Mouse (Mus musculus): ENCODE data around the gene Krt79. TPM values are rescaled to one million over a fixed set of nuclear protein-coding genes. Genes with fewer than 3 reads are reported as not detected.
A peak's percentile ranks its signal among the peaks of the same experiment; 100 is the strongest.

The Krt79 gene
- polyA plus RNA-seq, 1 experiment from 2014 or later, result not detected

DNA sequence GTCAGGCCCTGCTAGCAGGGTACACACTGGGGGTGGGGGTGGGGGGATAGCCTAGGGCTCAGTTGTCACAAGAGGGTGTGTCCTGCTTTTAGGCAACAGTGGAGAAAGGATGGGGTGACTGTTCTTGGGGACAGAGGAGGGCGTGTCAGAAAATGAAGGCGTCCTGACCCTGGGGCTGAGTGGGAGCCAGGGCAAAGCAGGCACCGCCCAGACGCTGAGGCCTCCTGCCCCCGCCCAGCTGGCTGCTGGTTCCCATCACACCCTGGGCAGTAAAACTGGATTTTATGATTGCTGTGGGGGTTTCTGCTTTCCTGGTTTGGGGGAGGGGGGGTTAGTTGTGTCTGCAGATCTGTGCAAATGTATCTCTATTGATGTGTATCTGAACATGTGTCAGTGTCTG is 35.9 kb upstream of the Krt79 start:
- peak; percentile 75 for ATAC-seq
- Histone ChIP-seq H3K9ac (ENCODE audit: low read depth, low read length) (peak overlapping the region; percentile 82), H3K27me3 (replicated peaks; ENCODE audit: control insufficient read depth, insufficient read depth, low read length) (no peaks in the 10 kb centered on the region), H3K4me1 (ENCODE audit: control insufficient read depth, insufficient read depth, low read length) (peaks cover 53% of the 10 kb centered on the region), H3K4me3 (ENCODE audit: low read length) (no peak overlapping the region), H3K27ac (ENCODE audit: low read length) (peak overlapping the region; percentile 99), H3K36me3 (ENCODE audit: control insufficient read depth, insufficient read depth, low read length) (no peaks in the 10 kb centered on the region), H3K9me3 (ENCODE audit: control insufficient read depth, low read length) (no peaks in the 10 kb centered on the region), H3K4me2 (ENCODE audit: low read depth, low read length) (no peak overlapping the region; the same call in 1 of the 2 replicates)
- WGBS, result 42% methylated on average over 5 of the region's 5 CpGs

DNA sequence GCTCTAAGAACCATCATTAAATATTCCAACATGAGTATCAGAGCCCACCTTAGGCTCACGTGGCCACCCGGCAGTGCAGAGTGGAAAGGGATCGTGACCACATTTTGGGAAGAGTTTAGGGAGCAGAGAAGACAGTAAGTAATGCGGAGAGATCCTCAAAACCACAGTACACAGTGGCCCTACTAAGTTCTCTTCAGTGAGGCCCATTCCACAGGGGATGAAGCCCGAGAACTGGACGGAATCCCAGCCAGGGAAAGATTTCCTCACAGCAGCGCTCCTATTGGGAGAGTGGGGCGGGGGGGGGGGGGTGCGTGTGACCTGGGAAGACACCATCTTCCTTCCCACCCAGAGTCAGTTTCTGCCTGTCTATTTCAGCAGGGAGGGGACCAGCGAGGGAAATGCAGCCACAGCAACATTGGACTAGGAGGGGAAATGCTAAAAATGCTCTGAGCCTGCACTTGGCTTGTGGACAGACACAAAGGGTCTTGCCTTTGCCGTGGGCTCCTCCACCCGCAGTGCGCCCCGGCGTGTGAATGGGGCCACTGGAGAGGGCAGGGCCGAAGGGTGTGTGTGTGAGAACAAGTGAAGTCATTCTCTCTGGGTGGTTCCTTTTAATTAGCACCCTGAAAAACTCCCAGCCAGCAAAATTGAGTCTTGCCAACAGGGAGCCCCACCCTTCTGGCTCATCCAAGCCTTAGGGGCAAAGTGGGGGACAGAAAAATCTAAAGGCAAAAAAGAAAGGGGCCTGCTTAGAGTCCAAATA is 34.1 kb upstream of the Krt79 start:
- Histone ChIP-seq H3K9ac (ENCODE audit: low read depth, low read length) (no peak overlapping the region), H3K27ac (ENCODE audit: low read length) (peak overlapping the region; percentile 99), H3K9me3 (ENCODE audit: control insufficient read depth, low read length) (no peaks in the 10 kb centered on the region), H3K4me2 (ENCODE audit: low read depth, low read length) (no peak overlapping the region), H3K4me3 (ENCODE audit: low read length) (no peak overlapping the region), H3K36me3 (ENCODE audit: control insufficient read depth, insufficient read depth, low read length) (no peaks in the 10 kb centered on the region), H3K4me1 (ENCODE audit: control insufficient read depth, insufficient read depth, low read length) (peaks cover 50% of the 10 kb centered on the region), H3K27me3 (replicated peaks; ENCODE audit: control insufficient read depth, insufficient read depth, low read length) (no peaks in the 10 kb centered on the region)
- WGBS, result 57% methylated on average over 16 of the region's 16 CpGs
- no peak for ATAC-seq

DNA sequence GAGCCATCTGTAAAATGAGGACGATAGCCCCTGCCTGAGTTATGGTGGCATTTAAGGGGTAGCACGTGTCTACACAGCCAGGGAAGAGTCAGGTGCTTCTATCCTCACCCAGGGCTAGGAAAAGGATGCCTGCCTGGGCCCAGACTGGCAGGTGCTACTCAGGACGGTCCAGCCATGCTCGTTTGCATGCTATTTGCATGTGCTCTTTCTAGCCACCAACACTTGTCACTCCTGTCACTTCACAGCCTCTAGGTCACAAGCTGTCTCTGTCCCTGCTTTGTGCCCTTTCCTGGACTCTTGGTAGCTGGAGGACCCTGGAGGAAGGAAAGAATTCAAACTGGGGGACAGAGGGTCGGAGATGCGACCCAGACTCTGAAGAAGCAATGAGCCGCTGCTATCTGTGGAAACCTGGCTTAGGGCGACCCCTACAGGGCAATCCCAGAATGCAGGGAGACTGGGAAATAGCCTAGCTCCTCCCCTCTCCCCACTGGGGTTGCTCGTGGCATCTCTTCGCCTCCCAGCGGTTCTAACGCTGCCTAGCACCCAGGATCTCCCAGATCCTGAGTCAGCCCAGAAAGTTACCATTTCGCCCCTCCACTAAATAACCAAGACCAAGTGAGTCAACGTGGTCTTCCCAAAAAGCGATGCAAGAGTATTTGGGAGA is 33.4 kb upstream of the Krt79 start:
- H3K4me1 ChIP-seq (ENCODE audit: control insufficient read depth, insufficient read depth, low read length), result peaks cover 46% of the 10 kb centered on the region
- 13% methylated on average over 15 of the region's 15 CpGs for WGBS
- no peak overlapping the region for H3K4me3 ChIP-seq (ENCODE audit: low read length)
- 0 out of 2 replicates have a peak, but pooled peaks have one; percentile 12 for ATAC-seq
- no peaks in the 10 kb centered on the region for H3K36me3 ChIP-seq (ENCODE audit: control insufficient read depth, insufficient read depth, low read length)
- no peaks in the 10 kb centered on the region for H3K27me3 ChIP-seq (replicated peaks; ENCODE audit: control insufficient read depth, insufficient read depth, low read length)
- no peaks in the 10 kb centered on the region for H3K9me3 ChIP-seq (ENCODE audit: control insufficient read depth, low read length)
- no peak overlapping the region for H3K4me2 ChIP-seq (ENCODE audit: low read depth, low read length)
- H3K9ac ChIP-seq (ENCODE audit: low read depth, low read length), result peak overlapping the region; percentile 27; the same call in 1 of the 2 replicates
- H3K27ac ChIP-seq (ENCODE audit: low read length), result no peak overlapping the region

- Histone ChIP-seq H3K27ac (ENCODE audit: low read length) (no peak overlapping the region), H3K9ac (ENCODE audit: low read depth, low read length) (no peak overlapping the region), H3K4me2 (ENCODE audit: low read depth, low read length) (no peak overlapping the region)
These were observed 30.4 kb upstream of the Krt79 start for GRCm38 (mm10) chr15:101970536-101970935.

DNA sequence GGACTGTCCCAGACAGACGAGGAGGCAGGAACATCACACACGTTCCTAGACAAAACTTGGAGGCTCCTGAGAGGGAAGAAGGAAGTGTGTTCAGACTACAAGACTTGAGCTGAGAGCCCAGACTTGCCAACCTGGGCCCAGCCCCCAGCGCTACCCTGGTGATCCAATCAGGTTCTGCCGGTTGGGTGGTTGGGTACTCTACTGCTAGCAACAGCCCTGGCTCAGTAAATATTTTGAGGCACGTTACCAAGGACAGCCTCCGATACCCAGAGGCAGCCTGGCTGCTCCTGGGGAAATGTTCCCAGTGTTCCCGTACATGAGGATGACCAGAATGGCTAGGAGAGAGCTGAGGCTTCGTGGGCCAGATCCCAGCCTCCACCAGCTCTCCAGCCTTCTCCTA is 26.7 kb upstream of the Krt79 start:
- H3K36me3 ChIP-seq (ENCODE audit: control insufficient read depth, insufficient read depth, low read length), result no peaks in the 10 kb centered on the region
- H3K9me3 ChIP-seq (ENCODE audit: control insufficient read depth, low read length), result no peaks in the 10 kb centered on the region
- no peak overlapping the region for H3K9ac ChIP-seq (ENCODE audit: low read depth, low read length)
- no peak overlapping the region for H3K4me3 ChIP-seq (ENCODE audit: low read length)
- no peak overlapping the region for H3K27ac ChIP-seq (ENCODE audit: low read length)
- 71% methylated on average over 8 of the region's 8 CpGs for WGBS
- no peaks in the 10 kb centered on the region for H3K4me1 ChIP-seq (ENCODE audit: control insufficient read depth, insufficient read depth, low read length)
- H3K27me3 ChIP-seq (replicated peaks; ENCODE audit: control insufficient read depth, insufficient read depth, low read length), result no peaks in the 10 kb centered on the region
- ATAC-seq, result peak; percentile 58; the same call in 1 of the 2 replicates
- no peak overlapping the region for H3K4me2 ChIP-seq (ENCODE audit: low read depth, low read length)

More at GRCm38 (mm10) chr15:101970536-101970935, 30.4 kb upstream of the Krt79 start:
- ATAC-seq, result no peak
- Histone ChIP-seq H3K9me3 (ENCODE audit: control insufficient read depth, low read length) (no peaks in the 10 kb centered on the region), H3K4me3 (ENCODE audit: low read length) (no peak overlapping the region), H3K36me3 (ENCODE audit: control insufficient read depth, insufficient read depth, low read length) (no peaks in the 10 kb centered on the region), H3K4me1 (ENCODE audit: control insufficient read depth, insufficient read depth, low read length) (peaks cover 18% of the 10 kb centered on the region; the same call in 1 of the 2 replicates), H3K27me3 (replicated peaks; ENCODE audit: control insufficient read depth, insufficient read depth, low read length) (no peaks in the 10 kb centered on the region)
- whole genome bisulfite sequencing, result 9% methylated on average over 3 of the region's 6 CpGs

DNA sequence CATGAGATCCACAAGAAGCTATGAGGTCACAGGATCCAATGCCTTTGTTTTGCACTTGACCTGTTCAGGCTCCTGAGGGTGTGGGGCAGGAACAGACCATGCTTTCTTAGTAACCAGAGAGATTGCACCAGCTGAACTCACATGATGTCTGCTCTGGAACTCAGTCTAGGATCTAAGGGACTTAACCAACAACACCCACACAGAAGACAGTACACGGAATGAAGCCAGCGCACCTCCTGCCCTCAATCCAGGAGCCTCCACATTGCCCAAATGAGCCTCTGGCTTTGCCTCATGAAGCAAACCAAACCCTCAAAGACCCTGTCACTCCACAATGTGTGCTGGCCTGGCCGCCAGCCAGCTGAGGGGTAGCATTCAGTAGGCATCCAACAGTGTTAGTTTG is 18.8 kb upstream of the Krt79 start:
- no peak overlapping the region for H3K9ac ChIP-seq (ENCODE audit: low read depth, low read length)
- H3K4me3 ChIP-seq (ENCODE audit: low read length), result no peak overlapping the region
- H3K36me3 ChIP-seq (ENCODE audit: control insufficient read depth, insufficient read depth, low read length), result no peaks in the 10 kb centered on the region
- no peaks in the 10 kb centered on the region for H3K9me3 ChIP-seq (ENCODE audit: control insufficient read depth, low read length)
- no peaks in the 10 kb centered on the region for H3K27me3 ChIP-seq (replicated peaks; ENCODE audit: control insufficient read depth, insufficient read depth, low read length)
- H3K4me1 ChIP-seq (ENCODE audit: control insufficient read depth, insufficient read depth, low read length), result no peaks in the 10 kb centered on the region
- no peak overlapping the region for H3K27ac ChIP-seq (ENCODE audit: low read length)
- 82% methylated on average over 3 of the region's 3 CpGs for WGBS
- no peak for ATAC-seq
- no peak overlapping the region for H3K4me2 ChIP-seq (ENCODE audit: low read depth, low read length)

DNA sequence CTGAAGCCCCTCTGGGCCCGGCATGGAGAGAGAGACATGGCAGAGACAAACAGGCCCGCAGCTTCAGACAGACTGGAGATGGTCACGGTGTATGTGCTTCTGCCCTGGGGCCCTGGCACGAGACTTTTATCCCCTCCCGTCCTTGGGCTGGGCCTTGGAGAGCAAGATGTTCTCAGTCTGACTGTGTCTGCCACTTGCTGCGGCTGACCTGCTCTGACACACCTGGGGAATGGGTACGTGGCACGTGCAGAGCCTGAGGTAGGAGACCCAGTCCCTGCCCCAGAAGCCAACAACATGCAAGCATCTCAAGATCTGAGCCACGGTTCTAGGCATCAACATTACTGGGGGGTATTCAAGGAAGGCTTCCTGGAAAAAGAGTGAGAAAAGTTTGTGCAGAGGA is 14.1 kb upstream of the Krt79 start, which contains the start of gene Krt78:
TSS of gene Krt78 (minus strand) at position 101 of the 400 bp plus-strand sequence.
- Histone ChIP-seq H3K4me3 (ENCODE audit: low read length) (no peak within 1 kb of the TSS), H3K4me1 (ENCODE audit: control insufficient read depth, insufficient read depth, low read length) (peaks cover 8% of the 10 kb centered on the region; the same call in 1 of the 2 replicates), H3K9ac (ENCODE audit: low read depth, low read length) (no peak within 1 kb of the TSS), H3K27ac (ENCODE audit: low read length) (no peak within 1 kb of the TSS), H3K36me3 (ENCODE audit: control insufficient read depth, insufficient read depth, low read length) (no peaks in the 10 kb centered on the region), H3K9me3 (ENCODE audit: control insufficient read depth, low read length) (no peaks in the 10 kb centered on the region), H3K27me3 (replicated peaks; ENCODE audit: control insufficient read depth, insufficient read depth, low read length) (no peaks in the 10 kb centered on the region), H3K4me2 (ENCODE audit: low read depth, low read length) (no peak within 1 kb of the TSS)
- no peak for ATAC-seq
- whole genome bisulfite sequencing, result 92% methylated on average over 9 of the region's 9 CpGs

DNA sequence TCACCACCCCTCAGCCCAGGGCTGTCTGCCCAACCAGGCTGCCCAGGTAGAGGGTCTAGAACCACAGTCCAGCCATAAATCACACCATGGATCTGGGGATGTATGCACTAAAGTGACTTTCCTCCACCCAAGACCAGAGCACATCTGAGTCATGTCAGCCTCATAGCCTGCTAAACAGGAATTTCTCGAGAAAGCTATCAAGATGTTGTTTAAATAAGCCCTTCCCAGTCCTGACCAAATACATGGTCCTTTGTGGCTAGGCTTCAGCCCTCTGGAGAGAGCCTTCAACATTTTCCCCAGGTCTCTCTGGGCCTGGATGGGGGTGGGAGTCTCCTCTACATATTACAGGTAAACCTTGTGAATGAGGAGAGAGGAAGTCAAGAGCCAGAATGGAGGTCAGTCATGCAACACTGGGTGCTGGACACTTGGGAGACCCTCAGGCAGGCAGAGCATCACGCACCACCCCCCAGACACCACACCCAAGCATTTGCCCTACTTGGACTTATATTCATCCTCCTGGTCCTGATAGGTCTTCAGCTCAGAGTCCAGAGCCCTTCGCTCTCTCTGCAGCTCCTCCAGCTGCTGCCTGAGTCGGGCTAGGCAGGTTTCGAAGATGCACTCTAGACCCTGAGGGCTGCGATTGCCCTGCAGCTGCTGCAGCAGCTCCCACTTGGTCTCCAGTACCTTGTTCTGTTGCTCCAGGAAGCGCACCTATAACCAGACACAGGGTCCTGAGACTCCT is 12.8 kb upstream of the Krt79 start:
- no peak overlapping the region for H3K9ac ChIP-seq (ENCODE audit: low read depth, low read length)
- H3K27ac ChIP-seq (ENCODE audit: low read length), result no peak overlapping the region

GRCm38 (mm10) chr15:101945430-101945829 is 5.3 kb upstream of the Krt79 start:
- no peaks in the 10 kb centered on the region for H3K27me3 ChIP-seq (replicated peaks; ENCODE audit: control insufficient read depth, insufficient read depth, low read length)
- WGBS, result 93% methylated on average over 1 of the region's 1 CpGs
- no peak for ATAC-seq

More for the DNA sequence above, 12.8 kb upstream of the Krt79 start:
- Histone ChIP-seq H3K36me3 (ENCODE audit: control insufficient read depth, insufficient read depth, low read length) (no peaks in the 10 kb centered on the region), H3K4me3 (ENCODE audit: low read length) (no peak overlapping the region), H3K27me3 (replicated peaks; ENCODE audit: control insufficient read depth, insufficient read depth, low read length) (no peaks in the 10 kb centered on the region), H3K4me2 (ENCODE audit: low read depth, low read length) (no peak overlapping the region), H3K4me1 (ENCODE audit: control insufficient read depth, insufficient read depth, low read length) (peaks cover 8% of the 10 kb centered on the region; the same call in 1 of the 2 replicates), H3K9me3 (ENCODE audit: control insufficient read depth, low read length) (no peaks in the 10 kb centered on the region)
- ATAC-seq, result peak; percentile 23; the same call in 1 of the 2 replicates
- 72% methylated on average over 7 of the region's 7 CpGs for WGBS

More at GRCm38 (mm10) chr15:101945430-101945829, 5.3 kb upstream of the Krt79 start:
- H3K4me3 ChIP-seq (ENCODE audit: low read length), result no peak overlapping the region
- no peak overlapping the region for H3K27ac ChIP-seq (ENCODE audit: low read length)
- H3K4me1 ChIP-seq (ENCODE audit: control insufficient read depth, insufficient read depth, low read length), result 0 out of 2 replicates have a peak, but pooled peaks cover 3% of the 10 kb centered on the region
- H3K36me3 ChIP-seq (ENCODE audit: control insufficient read depth, insufficient read depth, low read length), result no peaks in the 10 kb centered on the region
- no peak overlapping the region for H3K4me2 ChIP-seq (ENCODE audit: low read depth, low read length)
- no peak overlapping the region for H3K9ac ChIP-seq (ENCODE audit: low read depth, low read length)
- no peaks in the 10 kb centered on the region for H3K9me3 ChIP-seq (ENCODE audit: control insufficient read depth, low read length)

All from intestine, embryonic 16.5 days (tissue).